In the genomic region with DNA sequence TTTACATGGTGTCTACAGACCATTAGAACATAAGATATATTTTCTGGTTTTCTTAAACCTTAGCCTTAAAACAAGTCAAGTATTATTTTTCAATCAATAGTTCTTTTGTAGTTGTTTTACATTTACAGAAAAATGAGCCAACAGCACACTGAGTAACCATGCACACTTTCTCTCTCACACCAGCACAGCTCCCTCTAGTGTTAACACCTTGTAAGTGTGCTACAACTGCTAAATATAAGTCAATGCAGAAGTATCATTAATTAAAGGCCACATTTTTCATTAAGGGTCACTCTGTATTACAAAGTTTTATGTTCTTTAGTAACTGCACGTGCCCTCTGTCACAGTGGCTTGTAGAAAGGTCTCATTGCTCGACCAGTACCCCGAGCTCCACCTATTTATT, we compare ENCODE assay signal across 17 mouse cellular contexts. TPM values are rescaled to one million over a fixed set of nuclear protein-coding genes. Genes with fewer than 3 reads are reported as not detected.
DNase-seq lines count a peak whose midpoint lies in the region; ATAC-seq and TF ChIP-seq lines count a peak whose summit lies in the region.
"Had no signal": no experiment of that assay in that cellular context is flagged by ENCODE, and none has a peak within 500 bp of the region (broad histone marks: within the 10 kb centered on the region; RNA-seq: fewer than 3 reads in every experiment).

No protein-coding gene starts in this region.

- peak; percentile 34; the same call in 1 of the 2 replicates for TF ChIP-seq CTCF in lung, embryonic 14.5 days (IDR thresholded peaks at IDR 0.05; ENCODE audit: low read depth)
- peak; percentile 61 for TF ChIP-seq CTCF in stomach, postnatal 0 days (IDR thresholded peaks at IDR 0.05; ENCODE audit: low read depth)

- H3K4me3 ChIP-seq in forebrain, embryonic 11.5 days (ENCODE audit: low read depth, low read length): no peak overlapping the region
- no peak overlapping the region for H3K4me3 ChIP-seq in forebrain, embryonic 12.5 days (replicated peaks)
- H3K4me3 ChIP-seq in lung, embryonic 14.5 days (ENCODE audit: low read depth, low read length): no peak overlapping the region
- no peak overlapping the region for H3K4me3 ChIP-seq in stomach, postnatal 0 days (ENCODE audit: low read depth, low read length)
- H3K4me3 ChIP-seq: embryonic facial prominence, embryonic 15.5 days; heart, embryonic 15.5 days; limb, embryonic 10.5 days; midbrain, embryonic 15.5 days had no signal

- DNase-seq in forebrain, embryonic 11.5 days (ENCODE audit: low spot score): no peak
- peak; percentile 7 for DNase-seq in lung, embryonic 14.5 days
- no peak for DNase-seq in lung, postnatal 36 days
- no peak for DNase-seq in stomach, postnatal 0 days (ENCODE audit: low spot score)
- no peak for DNase-seq in layer of hippocampus, postnatal 36 days
- DNase-seq in frontal cortex, postnatal 25 days (ENCODE audit: low spot score in 2 of 2): no peak

- TF ChIP-seq EP300 in stomach, postnatal 0 days (optimal IDR thresholded peaks at IDR 0.05): no peak

- H3K9ac ChIP-seq in forebrain, embryonic 11.5 days (ENCODE audit: low read length): no peak overlapping the region
- H3K9ac ChIP-seq in forebrain, embryonic 12.5 days: no peak overlapping the region
- no peak overlapping the region for H3K9ac ChIP-seq in lung, embryonic 14.5 days
- no peak overlapping the region for H3K9ac ChIP-seq in stomach, postnatal 0 days (ENCODE audit: low read length)
- H3K9ac ChIP-seq: embryonic facial prominence, embryonic 15.5 days; heart, embryonic 15.5 days; midbrain, embryonic 15.5 days had no signal

- whole genome bisulfite sequencing in forebrain, embryonic 11.5 days: 41% methylated on average over 3 of the region's 3 CpGs
- WGBS in forebrain, embryonic 12.5 days: 45% methylated on average over 3 of the region's 3 CpGs
- 35% methylated on average over 3 of the region's 3 CpGs for WGBS in lung, embryonic 14.5 days
- 32% methylated on average over 3 of the region's 3 CpGs for WGBS in stomach, postnatal 0 days

- H3K9me3 ChIP-seq in forebrain, embryonic 11.5 days (ENCODE audit: control insufficient read depth, low read length): no peaks in the 10 kb centered on the region
- no peaks in the 10 kb centered on the region for H3K9me3 ChIP-seq in forebrain, embryonic 12.5 days
- H3K9me3 ChIP-seq in lung, embryonic 14.5 days (ENCODE audit: low read depth, low read length): no peaks in the 10 kb centered on the region
- no peaks in the 10 kb centered on the region for H3K9me3 ChIP-seq in stomach, postnatal 0 days (ENCODE audit: control insufficient read depth, low read length)
- H3K9me3 ChIP-seq: embryonic facial prominence, embryonic 15.5 days; heart, embryonic 15.5 days; limb, embryonic 10.5 days; midbrain, embryonic 15.5 days had no signal

- H3K4me1 ChIP-seq in forebrain, embryonic 11.5 days (replicated peaks; ENCODE audit: control insufficient read depth, insufficient read depth, low read length): no peaks in the 10 kb centered on the region
- H3K4me1 ChIP-seq in forebrain, embryonic 12.5 days: no peaks in the 10 kb centered on the region
- H3K4me1 ChIP-seq in lung, embryonic 14.5 days (ENCODE audit: insufficient read depth): no peaks in the 10 kb centered on the region
- H3K4me1 ChIP-seq in stomach, postnatal 0 days (replicated peaks; ENCODE audit: control insufficient read depth, insufficient read depth): no peaks in the 10 kb centered on the region
- H3K4me1 ChIP-seq: embryonic facial prominence, embryonic 15.5 days; heart, embryonic 15.5 days; limb, embryonic 10.5 days; midbrain, embryonic 15.5 days had no signal

- H3K27ac ChIP-seq in forebrain, embryonic 11.5 days (ENCODE audit: low read depth, low read length): no peak overlapping the region
- no peak overlapping the region for H3K27ac ChIP-seq in forebrain, embryonic 12.5 days
- no peak overlapping the region for H3K27ac ChIP-seq in lung, embryonic 14.5 days (ENCODE audit: low read depth)
- H3K27ac ChIP-seq in stomach, postnatal 0 days (replicated peaks): no peak overlapping the region
- H3K27ac ChIP-seq: embryonic facial prominence, embryonic 15.5 days; heart, embryonic 15.5 days; limb, embryonic 10.5 days; midbrain, embryonic 15.5 days had no signal

- H3K36me3 ChIP-seq in forebrain, embryonic 11.5 days (ENCODE audit: control insufficient read depth, insufficient read depth, low read length): no peaks in the 10 kb centered on the region
- no peaks in the 10 kb centered on the region for H3K36me3 ChIP-seq in forebrain, embryonic 12.5 days (replicated peaks)
- no peaks in the 10 kb centered on the region for H3K36me3 ChIP-seq in lung, embryonic 14.5 days (ENCODE audit: insufficient read depth)
- H3K36me3 ChIP-seq in stomach, postnatal 0 days (ENCODE audit: control insufficient read depth, insufficient read depth, low read length): no peaks in the 10 kb centered on the region
- H3K36me3 ChIP-seq: embryonic facial prominence, embryonic 15.5 days; heart, embryonic 15.5 days; limb, embryonic 10.5 days; midbrain, embryonic 15.5 days had no signal

- no peak overlapping the region for H3K4me2 ChIP-seq in forebrain, embryonic 11.5 days (ENCODE audit: low read depth, low read length, severe bottlenecking)
- no peak overlapping the region for H3K4me2 ChIP-seq in forebrain, embryonic 12.5 days
- no peak overlapping the region for H3K4me2 ChIP-seq in lung, embryonic 14.5 days
- no peak overlapping the region for H3K4me2 ChIP-seq in stomach, postnatal 0 days (replicated peaks; ENCODE audit: low read depth)
- H3K4me2 ChIP-seq: embryonic facial prominence, embryonic 15.5 days; heart, embryonic 15.5 days; midbrain, embryonic 15.5 days had no signal

- H3K27me3 ChIP-seq in forebrain, embryonic 11.5 days (ENCODE audit: control insufficient read depth, insufficient read depth, low read length): no peaks in the 10 kb centered on the region
- H3K27me3 ChIP-seq in forebrain, embryonic 12.5 days: no peaks in the 10 kb centered on the region
- no peaks in the 10 kb centered on the region for H3K27me3 ChIP-seq in lung, embryonic 14.5 days (ENCODE audit: insufficient read depth, low read length)
- H3K27me3 ChIP-seq in stomach, postnatal 0 days (ENCODE audit: control insufficient read depth, insufficient read depth, low read length): no peaks in the 10 kb centered on the region
- H3K27me3 ChIP-seq: embryonic facial prominence, embryonic 15.5 days; heart, embryonic 15.5 days; midbrain, embryonic 15.5 days had no signal

- 0 out of 2 replicates have a peak, but pooled peaks have one; percentile 33 for ATAC-seq in forebrain, embryonic 11.5 days (replicated peaks; ENCODE audit: low FRiP score)
- ATAC-seq in forebrain, embryonic 12.5 days (ENCODE audit: low FRiP score): no peak
- ATAC-seq in lung, embryonic 14.5 days (ENCODE audit: insufficient read depth): no peak
- ATAC-seq in common myeloid progenitor, adult 5-6 weeks (replicated peaks; ENCODE audit: low read depth, poor library complexity, severe bottlenecking): peak; percentile 78
- no peak for ATAC-seq in stomach, postnatal 0 days (ENCODE audit: low FRiP score, low TSS enrichment)
- ATAC-seq: lung, postnatal 0 days; midbrain, embryonic 15.5 days had no signal

RNA-seq across cellular contexts. Expression of a gene that starts 8.0 kb away (rescaled TPM):
- polyA plus RNA-seq in forebrain, embryonic 11.5 days (2014; fragmentation: Nextera tagmentation; extraction: Ambion mirVana): not detected in 2 replicates
- not detected in 2 replicates for polyA plus RNA-seq in forebrain, embryonic 12.5 days (2016; fragmentation: Nextera tagmentation; extraction: Ambion mirVana)
- polyA plus RNA-seq in lung, embryonic 14.5 days (2014; fragmentation: Nextera tagmentation; extraction: Ambion mirVana): not detected in 2 replicates
- not detected in 2 replicates for total RNA-seq in common myeloid progenitor, adult 5-6 weeks (2017)
- polyA plus RNA-seq in stomach, postnatal 0 days (2015; fragmentation: Nextera tagmentation; extraction: Ambion mirVana): 16.2 and 18.9 TPM in 2 replicates
- not detected for total RNA-seq in layer of hippocampus, postnatal 36 days (2021)
- polyA plus RNA-seq: heart, embryonic 15.5 days; intestine, embryonic 14.5 days; large intestine, adult 2 months; limb, embryonic 10.5 days; midbrain, embryonic 15.5 days; small intestine, adult 2 months; testis, adult 2 months had no signal

RNA-seq across cellular contexts. Expression of a gene that starts 46.4 kb away (rescaled TPM):
- not detected in 2 replicates for polyA plus RNA-seq in forebrain, embryonic 11.5 days (2014; fragmentation: Nextera tagmentation; extraction: Ambion mirVana)
- not detected in 2 replicates for polyA plus RNA-seq in forebrain, embryonic 12.5 days (2016; fragmentation: Nextera tagmentation; extraction: Ambion mirVana)
- polyA plus RNA-seq in lung, embryonic 14.5 days (2014; fragmentation: Nextera tagmentation; extraction: Ambion mirVana): not detected in 2 replicates
- total RNA-seq in common myeloid progenitor, adult 5-6 weeks (2017): not detected in 2 replicates
- 33.0 and 39.4 TPM in 2 replicates for polyA plus RNA-seq in stomach, postnatal 0 days (2015; fragmentation: Nextera tagmentation; extraction: Ambion mirVana)
- not detected for total RNA-seq in layer of hippocampus, postnatal 36 days (2021)
- polyA plus RNA-seq: intestine, embryonic 14.5 days; large intestine, adult 2 months; limb, embryonic 10.5 days; lung, postnatal 0 days; midbrain, embryonic 15.5 days; small intestine, adult 2 months had no signal

Comparison
In these comparisons a context has a peak if more than half of its experiments do, and no peak if none do; other contexts are left out.
1. ATAC-seq: peak in forebrain, embryonic 11.5 days (single experiment) and common myeloid progenitor, adult 5-6 weeks (single experiment); none in forebrain, embryonic 12.5 days (single experiment), lung, embryonic 14.5 days (single experiment) and stomach, postnatal 0 days (single experiment).
2. RNA of a gene that starts 8.0 kb away (polyA plus RNA-seq): 16.2 to 18.9 TPM in stomach, postnatal 0 days; not detected in forebrain, embryonic 11.5 days, not detected in forebrain, embryonic 12.5 days and not detected in lung, embryonic 14.5 days; every median in the first group is over 10 times any median in the second.
3. RNA of a gene that starts 46.4 kb away (polyA plus RNA-seq): 33.0 to 39.4 TPM in stomach, postnatal 0 days; not detected in forebrain, embryonic 11.5 days, not detected in forebrain, embryonic 12.5 days and not detected in lung, embryonic 14.5 days; every median in the first group is over 10 times any median in the second.